Mouse (Mus musculus): ENCODE data around the gene Gstcd. TPM values are rescaled to one million over a fixed set of nuclear protein-coding genes. Genes with fewer than 3 reads are reported as not detected.
A peak's percentile ranks its signal among the peaks of the same experiment; 100 is the strongest.

Gene Gstcd
- polyA plus RNA-seq, 1 experiment from 2014 or later, result 2.0 TPM

GRCm38 (mm10) chr3:133092936-133093335 lies 1.1 kb upstream of the Gstcd start:
- H3K27ac ChIP-seq (ENCODE audit: low read depth, low read length), result no peak overlapping the region
- no peak for TF ChIP-seq CTCF (IDR thresholded peaks at IDR 0.05; ENCODE audit: low read depth)
- no peak overlapping the region; the same call in 1 of the 2 replicates for H3K9ac ChIP-seq (ENCODE audit: low read depth, low read length)
- 69% methylated on average over 1 of the region's 1 CpGs for WGBS
- 0 out of 2 replicates have a peak, but pooled peaks cover 9% of the 10 kb centered on the region for H3K4me1 ChIP-seq (replicated peaks; ENCODE audit: control insufficient read depth, insufficient read depth, low read length)
- H3K36me3 ChIP-seq (ENCODE audit: control insufficient read depth, insufficient read depth), result peaks cover 4% of the 10 kb centered on the region; the same call in 1 of the 2 replicates
- H3K4me2 ChIP-seq (replicated peaks; ENCODE audit: low read depth), result peak overlapping the region; percentile 81
- H3K4me3 ChIP-seq (ENCODE audit: low read depth, low read length), result peak overlapping the region; percentile 99
- no peaks in the 10 kb centered on the region for H3K9me3 ChIP-seq (ENCODE audit: control insufficient read depth)
- no peaks in the 10 kb centered on the region for H3K27me3 ChIP-seq (replicated peaks; ENCODE audit: control insufficient read depth, insufficient read depth, low read length)
- no peak for ATAC-seq

- H3K9me3 ChIP-seq (ENCODE audit: control insufficient read depth), result no peaks in the 10 kb centered on the region
- no peaks in the 10 kb centered on the region for H3K36me3 ChIP-seq (ENCODE audit: control insufficient read depth, insufficient read depth)
- peak overlapping the region; percentile 99 for H3K4me3 ChIP-seq (ENCODE audit: low read depth, low read length)
- under 1% methylated on average over 7 of the region's 7 CpGs for WGBS
- ATAC-seq, result no peak
- 0 out of 2 replicates have a peak, but pooled peaks cover 9% of the 10 kb centered on the region for H3K4me1 ChIP-seq (replicated peaks; ENCODE audit: control insufficient read depth, insufficient read depth, low read length)
- peak overlapping the region; percentile 81 for H3K4me2 ChIP-seq (replicated peaks; ENCODE audit: low read depth)
- peak overlapping the region; percentile 95 for H3K27ac ChIP-seq (ENCODE audit: low read depth, low read length)
- H3K27me3 ChIP-seq (replicated peaks; ENCODE audit: control insufficient read depth, insufficient read depth, low read length), result no peaks in the 10 kb centered on the region
- peak overlapping the region; percentile 90 for H3K9ac ChIP-seq (ENCODE audit: low read depth, low read length)
- TF ChIP-seq CTCF (IDR thresholded peaks at IDR 0.05; ENCODE audit: low read depth), result no peak
These were observed 531 bp upstream of the Gstcd start for GRCm38 (mm10) chr3:133092274-133092853.

- no peak for TF ChIP-seq CTCF (IDR thresholded peaks at IDR 0.05; ENCODE audit: low read depth)
- Histone ChIP-seq H3K9ac (ENCODE audit: low read depth, low read length) (peak overlapping the region; percentile 90), H3K36me3 (ENCODE audit: control insufficient read depth, insufficient read depth) (no peaks in the 10 kb centered on the region), H3K4me2 (replicated peaks; ENCODE audit: low read depth) (peak overlapping the region; percentile 81), H3K4me3 (ENCODE audit: low read depth, low read length) (peak overlapping the region; percentile 99), H3K4me1 (replicated peaks; ENCODE audit: control insufficient read depth, insufficient read depth, low read length) (0 out of 2 replicates have a peak, but pooled peaks cover 9% of the 10 kb centered on the region), H3K27me3 (replicated peaks; ENCODE audit: control insufficient read depth, insufficient read depth, low read length) (no peaks in the 10 kb centered on the region), H3K27ac (ENCODE audit: low read depth, low read length) (peak overlapping the region; percentile 95), H3K9me3 (ENCODE audit: control insufficient read depth) (no peaks in the 10 kb centered on the region)
- WGBS, result under 1% methylated on average over 44 of the region's 44 CpGs
- peak; percentile 68 for ATAC-seq
These were observed 641 bp downstream of the Gstcd start for GRCm38 (mm10) chr3:133091121-133091663.

GRCm38 (mm10) chr3:133090247-133091120 lies 1.3 kb downstream of the Gstcd start:
- Histone ChIP-seq H3K9ac (ENCODE audit: low read depth, low read length) (peak overlapping the region; percentile 90), H3K36me3 (ENCODE audit: control insufficient read depth, insufficient read depth) (no peaks in the 10 kb centered on the region), H3K27ac (ENCODE audit: low read depth, low read length) (peak overlapping the region; percentile 95; the same call in 1 of the 2 replicates), H3K4me3 (ENCODE audit: low read depth, low read length) (peak overlapping the region; percentile 99), H3K27me3 (replicated peaks; ENCODE audit: control insufficient read depth, insufficient read depth, low read length) (no peaks in the 10 kb centered on the region), H3K9me3 (ENCODE audit: control insufficient read depth) (no peaks in the 10 kb centered on the region), H3K4me2 (replicated peaks; ENCODE audit: low read depth) (peak overlapping the region; percentile 81), H3K4me1 (replicated peaks; ENCODE audit: control insufficient read depth, insufficient read depth, low read length) (0 out of 2 replicates have a peak, but pooled peaks cover 9% of the 10 kb centered on the region)
- no peak for ATAC-seq
- 6% methylated on average over 11 of the region's 11 CpGs for WGBS
- TF ChIP-seq CTCF (IDR thresholded peaks at IDR 0.05; ENCODE audit: low read depth), result no peak

GRCm38 (mm10) chr3:133085858-133086257 lies 6.0 kb downstream of the Gstcd start:
- H3K4me1 ChIP-seq (replicated peaks; ENCODE audit: control insufficient read depth, insufficient read depth, low read length), result no peaks in the 10 kb centered on the region
- ATAC-seq, result no peak

GRCm38 (mm10) chr3:133082736-133083135 lies 9.1 kb downstream of the Gstcd start:
- WGBS, result 74% methylated on average over 5 of the region's 5 CpGs
- TF ChIP-seq CTCF (IDR thresholded peaks at IDR 0.05; ENCODE audit: low read depth), result no peak
- H3K27ac ChIP-seq (ENCODE audit: low read depth, low read length), result no peak overlapping the region
- H3K27me3 ChIP-seq (replicated peaks; ENCODE audit: control insufficient read depth, insufficient read depth, low read length), result no peaks in the 10 kb centered on the region
- no peak overlapping the region for H3K4me3 ChIP-seq (ENCODE audit: low read depth, low read length)
- peaks cover 14% of the 10 kb centered on the region for H3K36me3 ChIP-seq (ENCODE audit: control insufficient read depth, insufficient read depth)
- no peaks in the 10 kb centered on the region for H3K9me3 ChIP-seq (ENCODE audit: control insufficient read depth)
- no peak overlapping the region for H3K4me2 ChIP-seq (replicated peaks; ENCODE audit: low read depth)
- no peak overlapping the region for H3K9ac ChIP-seq (ENCODE audit: low read depth, low read length)
- ATAC-seq, result no peak
- no peaks in the 10 kb centered on the region for H3K4me1 ChIP-seq (replicated peaks; ENCODE audit: control insufficient read depth, insufficient read depth, low read length)

More at GRCm38 (mm10) chr3:133085858-133086257, 6.0 kb downstream of the Gstcd start:
- H3K4me2 ChIP-seq (replicated peaks; ENCODE audit: low read depth), result no peak overlapping the region
- H3K4me3 ChIP-seq (ENCODE audit: low read depth, low read length), result no peak overlapping the region
- TF ChIP-seq CTCF (IDR thresholded peaks at IDR 0.05; ENCODE audit: low read depth), result peak; percentile 66
- H3K9me3 ChIP-seq (ENCODE audit: control insufficient read depth), result no peaks in the 10 kb centered on the region
- peaks cover 14% of the 10 kb centered on the region for H3K36me3 ChIP-seq (ENCODE audit: control insufficient read depth, insufficient read depth)
- H3K27me3 ChIP-seq (replicated peaks; ENCODE audit: control insufficient read depth, insufficient read depth, low read length), result no peaks in the 10 kb centered on the region
- H3K27ac ChIP-seq (ENCODE audit: low read depth, low read length), result no peak overlapping the region
- WGBS, result 50% methylated on average over 3 of the region's 3 CpGs
- no peak overlapping the region for H3K9ac ChIP-seq (ENCODE audit: low read depth, low read length)
